Mouse (Mus musculus): ENCODE measurements around the gene Tdg.

The Tdg gene

DNA sequence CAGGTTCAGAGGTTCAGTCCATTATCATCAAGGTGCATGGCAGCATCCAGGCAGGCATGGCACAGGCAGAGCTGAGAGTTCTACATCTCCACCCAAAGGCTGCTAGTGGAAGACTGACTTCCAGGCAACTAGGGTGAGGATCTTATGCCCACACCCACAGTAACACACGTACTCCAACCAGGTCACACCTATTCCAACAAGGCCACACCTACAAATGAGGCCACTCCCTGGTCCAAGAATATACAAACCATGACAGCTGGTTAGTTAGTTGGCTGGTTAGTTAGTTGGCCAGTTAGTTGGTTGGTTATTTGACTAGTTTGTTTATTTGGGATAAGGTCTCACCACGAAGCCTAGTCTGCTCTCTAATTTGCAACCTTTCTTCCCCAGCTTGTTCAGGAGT lies 33.7 kb downstream of the Tdg start:
- no peak for DNase-seq (ENCODE audit: low spot score)

DNA sequence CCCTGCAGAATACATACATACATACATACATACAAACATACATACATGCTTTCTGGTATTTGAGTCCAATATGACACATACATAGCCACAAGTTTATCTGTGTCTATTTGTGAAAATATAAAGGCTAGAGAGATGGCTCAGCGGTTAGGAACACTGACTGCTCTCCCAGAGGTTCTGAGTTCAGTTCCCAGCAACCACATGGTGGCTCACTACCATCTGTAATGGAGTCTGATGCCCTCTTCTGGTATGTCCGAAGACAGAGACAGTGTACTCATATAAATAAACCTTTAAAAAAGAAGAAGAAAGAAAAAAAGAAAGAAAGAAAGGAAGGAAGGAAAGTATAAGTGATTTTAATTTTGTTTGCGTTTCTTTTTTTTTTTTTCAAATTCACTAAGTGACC lies 36.3 kb downstream of the Tdg start:
- no peak for DNase-seq (ENCODE audit: low spot score)

DNA sequence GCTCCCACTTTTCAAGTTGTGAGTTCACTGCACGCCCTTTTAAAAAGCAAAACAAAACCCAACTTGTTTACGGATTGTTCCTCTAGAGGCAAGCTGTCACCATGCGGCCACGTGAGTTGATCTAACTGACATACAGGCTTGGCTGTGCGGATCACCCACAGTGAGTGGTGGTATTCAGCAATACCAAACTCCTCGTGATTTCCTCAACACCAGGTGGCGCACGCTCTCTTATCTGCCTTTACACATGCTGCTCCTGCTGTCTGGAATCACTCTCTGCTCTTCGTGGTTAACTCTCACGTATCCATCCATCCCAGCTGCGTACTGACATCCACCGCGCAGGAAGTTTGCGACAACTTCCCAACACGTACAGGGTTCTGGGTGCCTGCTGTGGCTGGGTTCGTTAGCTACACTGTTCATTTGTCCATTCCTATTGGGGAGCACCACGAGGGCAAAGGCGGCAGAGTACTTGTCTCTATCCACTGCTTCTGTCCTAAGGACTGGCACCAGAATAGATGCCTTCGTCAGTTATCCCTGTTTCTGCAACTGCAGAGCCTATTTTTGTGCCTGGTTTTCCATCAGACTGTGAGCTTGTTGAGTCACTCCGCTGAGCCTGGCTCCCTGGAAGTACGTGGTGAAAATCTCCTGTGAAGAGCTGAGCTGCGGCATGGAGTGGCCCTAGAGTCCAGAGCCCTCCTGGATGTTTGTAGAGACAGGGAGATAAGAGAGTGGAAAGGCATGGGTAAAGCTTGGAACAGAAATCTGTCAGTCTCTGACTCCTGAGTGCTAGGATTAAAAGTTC lies 37.0 kb downstream of the Tdg start:
- DNase-seq (ENCODE audit: low spot score) = peak; percentile 81

GRCm38 (mm10) chr10:82670205-82670604 lies 40.6 kb downstream of the Tdg start:
- DNase-seq (ENCODE audit: low spot score) = no peak

DNA sequence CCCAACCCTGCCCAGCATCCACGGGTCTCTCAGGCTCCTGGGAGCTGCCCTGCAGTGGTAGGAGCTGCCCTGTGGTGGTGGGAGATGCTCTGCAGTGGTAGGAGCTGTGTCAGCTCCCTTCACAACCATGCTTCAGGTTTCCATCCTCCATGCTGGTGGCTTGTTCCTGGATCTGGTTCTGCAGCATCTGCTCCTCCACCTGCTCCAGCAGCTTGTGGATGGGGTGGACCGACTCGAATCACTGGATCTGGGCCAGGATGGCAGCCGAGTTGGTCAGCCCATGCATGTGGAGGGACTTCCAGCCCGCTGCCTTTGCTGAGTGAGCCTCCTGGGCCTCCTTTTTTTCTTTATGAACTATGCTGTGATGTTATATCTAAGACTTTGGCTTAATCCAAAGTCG lies 47.3 kb downstream of the Tdg start:
- no peak for DNase-seq (ENCODE audit: low spot score)

- peak; percentile 68 for DNase-seq (ENCODE audit: low spot score)
Measured at GRCm38 (mm10) chr10:82680769-82681168, 51.1 kb downstream of the Tdg start.

- DNase-seq (ENCODE audit: low spot score) = no peak
Measured at GRCm38 (mm10) chr10:82681639-82682038, 52.0 kb downstream of the Tdg start.

DNA sequence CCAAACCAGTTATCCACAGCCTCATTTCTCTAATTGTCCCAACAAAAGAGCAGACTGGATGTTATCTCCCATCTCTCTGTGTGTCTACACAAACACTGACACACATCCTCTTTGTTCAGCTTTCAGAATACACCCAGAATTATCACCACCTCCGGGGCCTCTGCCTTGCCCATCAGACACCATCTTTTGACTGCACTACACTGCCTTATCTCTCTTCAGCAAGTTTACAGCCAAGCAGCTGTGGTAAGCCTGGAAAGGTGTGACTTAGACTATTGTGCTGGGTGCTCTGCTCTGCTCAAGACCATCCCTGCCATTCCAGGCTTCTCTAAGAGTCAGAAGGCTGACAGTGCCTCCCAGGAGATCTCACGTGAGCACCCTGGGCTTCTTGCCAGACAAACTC lies 55.8 kb downstream of the Tdg start:
- DNase-seq (ENCODE audit: low spot score) = no peak

DNA sequence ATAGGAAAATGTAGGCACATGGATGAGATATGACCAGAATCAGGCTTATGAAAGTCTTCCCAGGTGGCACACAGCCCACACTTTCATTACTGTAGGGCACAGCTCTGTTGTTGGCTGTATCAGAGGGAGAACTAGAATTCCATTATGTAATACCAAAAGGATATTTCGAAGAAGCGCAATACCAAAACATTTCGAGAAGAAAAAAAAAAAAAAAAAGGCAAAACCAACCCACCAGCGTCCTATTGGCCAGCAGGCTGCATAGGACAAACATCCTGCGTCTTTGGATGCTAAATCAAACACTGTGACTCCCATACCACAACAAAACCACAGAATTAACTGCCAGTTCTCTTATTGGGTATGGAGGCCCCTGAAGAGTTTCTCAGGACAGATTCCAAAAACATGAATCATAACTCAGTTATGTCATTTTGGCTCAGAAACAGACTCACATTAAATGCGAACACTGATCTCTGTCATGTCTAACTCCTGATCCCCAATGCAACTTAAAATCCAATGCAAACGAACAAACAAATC lies 60.1 kb downstream of the Tdg start:
- DNase-seq (ENCODE audit: low spot score) = no peak

GRCm38 (mm10) chr10:82690494-82690893 lies 60.9 kb downstream of the Tdg start, which contains the start of gene Glt8d2:
Gene Glt8d2, minus strand, starts transcription at chr10:82690650.
- DNase-seq (ENCODE audit: low spot score) = no peak

- DNase-seq (ENCODE audit: low spot score) = no peak
Measured at GRCm38 (mm10) chr10:82695956-82696355, 66.3 kb downstream of the Tdg start, which contains the start of gene Hcfc2. Gene Hcfc2, plus strand, starts transcription at chr10:82696160.

DNA sequence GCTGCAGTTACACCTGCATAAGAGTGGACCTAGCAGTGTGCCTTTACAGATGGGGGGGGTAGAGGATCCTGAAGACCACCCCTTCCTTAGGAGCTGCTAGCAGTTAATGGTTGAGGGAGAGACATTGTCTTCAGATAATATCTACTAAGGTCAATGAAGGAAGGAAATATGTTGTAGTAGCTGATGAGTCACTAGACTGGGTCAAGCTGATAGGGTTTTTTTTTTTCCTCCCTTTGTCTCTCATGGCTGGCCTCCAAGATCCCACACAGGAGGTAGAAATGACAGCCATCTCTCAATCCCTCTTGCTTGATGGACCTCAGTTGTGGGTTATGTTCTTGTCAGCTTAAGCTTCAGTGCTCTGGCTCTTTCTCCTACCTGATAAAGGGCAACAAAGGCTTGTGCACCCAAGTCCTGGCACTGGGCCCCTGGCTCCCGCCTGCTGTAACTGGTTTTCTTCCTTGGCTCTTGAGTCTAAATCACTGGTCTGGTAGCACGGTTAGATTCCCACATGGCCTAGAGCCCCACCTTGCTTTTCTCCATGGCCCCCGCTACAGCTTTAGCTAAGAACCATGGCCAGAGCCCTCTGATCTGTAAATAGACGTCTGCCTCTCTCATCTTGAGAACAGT lies 66.9 kb downstream of the Tdg start:
- no peak for DNase-seq (ENCODE audit: low spot score)

GRCm38 (mm10) chr10:82697305-82697898 lies 67.8 kb downstream of the Tdg start:
- no peak for DNase-seq (ENCODE audit: low spot score)

DNA sequence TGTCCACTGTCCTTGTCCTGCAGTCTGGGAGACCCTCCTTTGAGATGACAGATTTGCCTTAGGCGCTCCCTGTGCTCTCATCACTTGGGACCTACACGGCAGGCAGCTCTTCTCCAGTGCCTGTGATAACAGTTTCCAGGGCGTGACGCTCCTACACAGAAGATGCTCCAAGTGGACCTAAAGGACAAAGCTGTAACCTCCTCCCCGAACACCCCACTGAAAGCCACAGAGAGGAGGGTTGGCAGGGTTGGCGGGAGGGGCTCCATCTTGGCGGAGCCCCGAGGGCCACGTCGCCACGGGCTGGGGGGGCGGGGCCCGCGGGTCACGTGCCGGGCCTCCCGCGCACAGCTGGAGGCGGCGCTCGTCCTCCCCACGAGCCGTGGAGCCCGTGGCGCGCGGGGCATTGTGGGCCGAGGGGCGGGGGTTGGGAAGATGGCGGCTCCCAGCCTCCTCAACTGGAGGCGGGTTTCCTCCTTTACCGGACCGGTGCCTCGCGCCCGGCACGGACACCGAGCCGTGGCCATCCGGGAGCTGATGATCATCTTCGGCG lies 69.2 kb downstream of the Tdg start:
- DNase-seq (ENCODE audit: low spot score) = peak; percentile 71

- DNase-seq (ENCODE audit: low spot score) = no peak
Measured at GRCm38 (mm10) chr10:82699296-82699941, 69.8 kb downstream of the Tdg start.

All from left cerebral cortex, adult 11 months (tissue).